Mouse (Mus musculus): Measurements from ENCODE around the gene Tff2.

DNA sequence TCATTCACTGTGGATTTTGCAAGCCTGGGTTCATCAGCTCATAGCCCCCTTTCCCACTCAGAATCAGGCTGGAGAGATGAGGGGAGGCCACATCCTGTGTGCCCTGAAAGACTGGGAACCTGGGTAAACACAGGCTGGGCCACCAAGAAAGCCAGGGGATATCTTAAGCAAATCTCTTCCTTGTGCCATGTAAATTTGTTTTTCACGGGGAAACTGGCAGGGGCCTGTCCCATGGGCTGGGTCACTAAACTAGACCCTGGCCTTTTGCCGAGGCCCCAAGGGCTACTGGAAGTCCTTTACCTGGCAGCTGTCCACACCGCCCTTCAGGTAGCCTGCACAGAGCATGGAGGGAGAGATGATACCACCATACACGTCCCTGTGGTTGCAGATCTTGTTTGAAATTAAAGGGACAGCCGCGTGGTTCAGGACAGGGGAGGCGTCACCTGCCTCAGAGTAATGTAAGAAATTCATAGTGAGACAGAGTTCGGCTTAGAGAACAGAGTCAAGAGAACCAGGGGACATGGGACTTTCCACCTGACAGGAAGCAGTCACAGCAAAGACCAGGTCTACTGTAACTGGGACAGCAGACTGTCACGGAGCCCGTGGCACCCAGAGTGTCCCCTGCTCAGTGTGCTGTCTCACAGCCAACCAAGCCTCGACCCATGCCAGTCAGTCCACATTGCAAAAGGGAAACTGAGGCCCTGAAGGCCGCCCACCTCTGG, 40.3 kb upstream of the Tff2 start:
- TF ChIP-seq RCOR1 (IDR thresholded peaks at IDR 0.05; ENCODE audit: low read depth, low read length): no peak
- TF ChIP-seq ZKSCAN1 (IDR thresholded peaks at IDR 0.05; ENCODE audit: low read depth, low read length): no peak
- TF ChIP-seq GATA1 (IDR thresholded peaks at IDR 0.05; ENCODE audit: low read depth, low read length): no peak
- no peak for TF ChIP-seq RAD21 (IDR thresholded peaks at IDR 0.05; ENCODE audit: low read depth, low read length)
